Mouse (Mus musculus) CH12.LX (cell line): Measurements from ENCODE around the gene Xrcc4. TPM values are rescaled to one million over a fixed set of nuclear protein-coding genes. Genes with fewer than 3 reads are reported as not detected.

Experiments
- DNase-seq: peaks from one replicate; pipeline ENCODE4 v3.0.0-alpha.2; 2013; ENCODE audit errors: extremely low read depth
- H3K27ac ChIP-seq: 2 replicates; pipeline ENCODE4 v1.5.1; 2012; ENCODE audit warnings: low read depth, mild to moderate bottlenecking, control low read depth, moderate library complexity; ENCODE audit not compliant: insufficient read depth
- H3K27me3 ChIP-seq: replicated peaks from 2 replicates; pipeline ENCODE3; 2012; ENCODE audit warnings: inconsistent platforms
- H3K36me3 ChIP-seq, 2 experiments: replicated peaks in 1 of 2; 2 replicates each; pipeline versions ENCODE3 to v1.6.1; 2012; ENCODE audit warnings: inconsistent platforms in 1 of 2, low read length in 1 of 2, mild to moderate bottlenecking in 1 of 2, mixed read lengths in 1 of 2, moderate library complexity in 1 of 2; ENCODE audit not compliant: control insufficient read depth in 1 of 2, insufficient read depth in 1 of 2
- H3K4me1 ChIP-seq, 2 experiments: 2 replicates each; pipeline ENCODE4 v1.6.1; 2012; ENCODE audit warnings: inconsistent platforms in 1 of 2, moderate library complexity in 1 of 2; ENCODE audit not compliant: insufficient read depth in 2 of 2, control insufficient read depth in 1 of 2
- H3K4me2 ChIP-seq: 2 replicates; pipeline ENCODE4 v1.6.1; 2012; ENCODE audit warnings: low read depth, mild to moderate bottlenecking, control low read depth; ENCODE audit not compliant: poor library complexity, insufficient read depth, severe bottlenecking
- H3K4me3 ChIP-seq, 3 experiments: fragments of 150-350 bp in 1 of 3; sonication (generic) in 1 of 3; replicated peaks in 1 of 3; 2 replicates each; pipeline versions ENCODE3 to v1.5.1; 2011 to 2012; ENCODE audit warnings: low read depth in 2 of 3, low read length in 2 of 3, mild to moderate bottlenecking in 2 of 3, moderate library complexity in 2 of 3, control low read depth in 1 of 3, improper control_type of control experiment in 1 of 3, inconsistent platforms in 1 of 3, mixed read lengths in 1 of 3; ENCODE audit not compliant: poor library complexity in 1 of 3
- H3K79me2 ChIP-seq: replicated peaks from 2 replicates; pipeline ENCODE4 v1.6.1; 2012; ENCODE audit warnings: mild to moderate bottlenecking, moderate library complexity; ENCODE audit not compliant: control insufficient read depth, poor library complexity, insufficient read depth, severe bottlenecking; ENCODE audit errors: extremely low read depth
- H3K9ac ChIP-seq: 2 replicates; pipeline ENCODE4 v1.6.1; 2012; ENCODE audit warnings: low read depth, mild to moderate bottlenecking, control low read depth, moderate library complexity; ENCODE audit not compliant: insufficient read depth
- H3K9me3 ChIP-seq: replicated peaks from 2 replicates; pipeline ENCODE3; 2012; ENCODE audit warnings: low read length, inconsistent platforms, mixed read lengths
- CHD2 ChIP-seq: IDR thresholded peaks from 2 replicates; pipeline ENCODE4 v1.6.1; 2011; ENCODE audit warnings: low read length, improper control_type of control experiment
- HCFC1 ChIP-seq: IDR thresholded peaks from 2 replicates; pipeline ENCODE4 v1.6.1; 2012; ENCODE audit warnings: low read depth, mild to moderate bottlenecking, inconsistent platforms, low read length, improper control_type of control experiment
- IRF4 ChIP-seq: IDR thresholded peaks from 2 replicates; pipeline ENCODE4 v1.6.1; 2014; ENCODE audit warnings: low read depth, mild to moderate bottlenecking, inconsistent platforms, low read length, improper control_type of control experiment
- JUN ChIP-seq: IDR thresholded peaks from 2 replicates; pipeline ENCODE4 v1.6.1; 2011; ENCODE audit warnings: low read depth, mild to moderate bottlenecking, low read length, improper control_type of control experiment, moderate library complexity; ENCODE audit not compliant: insufficient read depth
- MAFK ChIP-seq: IDR thresholded peaks from 2 replicates; pipeline ENCODE4 v1.6.1; 2011; ENCODE audit warnings: low read length, improper control_type of control experiment; ENCODE audit not compliant: insufficient replicate concordance
- MAX ChIP-seq: IDR thresholded peaks from 2 replicates; pipeline ENCODE4 v1.6.1; 2011; ENCODE audit warnings: low read length, improper control_type of control experiment
- MAZ ChIP-seq: IDR thresholded peaks from 2 replicates; pipeline ENCODE4 v1.6.1; 2012; ENCODE audit warnings: low read depth, mild to moderate bottlenecking, inconsistent platforms, low read length, improper control_type of control experiment, moderate library complexity
- MYC ChIP-seq: IDR thresholded peaks from 2 replicates; pipeline ENCODE4 v1.6.1; 2011; ENCODE audit warnings: low read depth, mild to moderate bottlenecking, improper control_type of control experiment, low read length
- PAX5 ChIP-seq: IDR thresholded peaks from 2 replicates; pipeline ENCODE4 v1.6.1; 2012; ENCODE audit warnings: low read length, inconsistent platforms, mixed read lengths
- POLR2A ChIP-seq: IDR thresholded peaks from 2 replicates; pipeline ENCODE4 v1.6.1; 2011; ENCODE audit warnings: low read depth, mild to moderate bottlenecking, improper control_type of control experiment, low read length
- SMC3 ChIP-seq: IDR thresholded peaks from 2 replicates; pipeline ENCODE4 v1.6.1; 2011; ENCODE audit warnings: low read depth, low read length, improper control_type of control experiment
- TBP ChIP-seq: conservative IDR thresholded peaks from 2 replicates; pipeline ENCODE4 v1.6.1; 2011; ENCODE audit warnings: low read depth, low read length, improper control_type of control experiment
- USF2 ChIP-seq: conservative IDR thresholded peaks from 2 replicates; pipeline ENCODE4 v1.6.1; 2011; ENCODE audit warnings: low read depth, low read length, improper control_type of control experiment
- ZKSCAN1 ChIP-seq: IDR thresholded peaks from 2 replicates; pipeline ENCODE4 v1.6.1; 2012; ENCODE audit warnings: low read depth, inconsistent platforms, low read length, improper control_type of control experiment, borderline replicate concordance
- ZNF384 ChIP-seq: IDR thresholded peaks from 2 replicates; pipeline ENCODE4 v1.6.1; 2012; ENCODE audit warnings: low read depth, low read length, improper control_type of control experiment, inconsistent platforms
- dilution Hi-C: fragments of 300-500 bp; cut with MboI; formaldehyde crosslinking; loops from 2 replicates; pipeline ENCODE4 v1.14.3; 2020; ENCODE audit warnings: low sequenced_read_pairs; ENCODE audit not compliant: extremely low pct_unique_long_range_greater_than_20kb, extremely low pct_ligation_motif_present
- in situ Hi-C: fragments of 300-500 bp; cut with MboI; formaldehyde crosslinking; loops from 3 replicates; pipeline ENCODE4 v1.14.3; 2019; ENCODE audit warnings: low sequenced_read_pairs, low pct_ligation_motif_present, low pct_unique_long_range_greater_than_20kb, mixed read lengths
- polyA plus RNA-seq: library from polyadenylated mRNA; unstranded; fragments of >175 nt; gene quantifications from 2 replicates; pipeline ENCODE4 v1.2.1, GENCODE M21; 2012; ENCODE audit warnings: low read depth; ENCODE audit not compliant: insufficient read length
- total RNA-seq, 2 experiments: library from RNA; depleted of rRNA; stranded (reverse); fragments of 300-350 nt in 1 of 2; fragments of >200 nt in 1 of 2; gene quantifications; 2 replicates each; pipeline ENCODE4 v1.2.3; 2012 to 2014

Xrcc4 gene
- total and polyA plus RNA-seq, 3 experiments: 6.2 to 19.6 (median 10.0) TPM

- H3K4me1 ChIP-seq: peaks cover 0 to 8% of the 10 kb centered on the region in 2 experiments; a peak in 1 of 4 replicates
- no peaks in the 10 kb centered on the region for H3K9me3 ChIP-seq
- no peak overlapping the region for H3K9ac ChIP-seq
- H3K36me3 ChIP-seq: peaks cover 0 to 4% of the 10 kb centered on the region in 2 experiments
- DNase-seq: no peak
- TF ChIP-seq MAZ (no peak), USF2 (no peak), MAX (no peak), CHD2 (no peak), ZNF384 (no peak), IRF4 (no peak), MYC (no peak), JUN (no peak), POLR2A (no peak), MAFK (no peak)
- H3K4me2 ChIP-seq: no peak overlapping the region
- H3K4me3 ChIP-seq: no peak overlapping the region
- no peaks in the 10 kb centered on the region for H3K79me2 ChIP-seq
- in situ Hi-C loops: no loop called here
- no peaks in the 10 kb centered on the region for H3K27me3 ChIP-seq
- H3K27ac ChIP-seq: no peak overlapping the region
- dilution Hi-C loops: no loop called here
These were observed 175.1 kb downstream of the Xrcc4 start for GRCm38 (mm10) chr13:89914332-89914731.

GRCm38 (mm10) chr13:89913891-89914290, 175.5 kb downstream of the Xrcc4 start:
- Histone ChIP-seq H3K9me3 (no peaks in the 10 kb centered on the region), H3K27me3 (no peaks in the 10 kb centered on the region), H3K4me1 (peaks cover 0 to 8% of the 10 kb centered on the region in 2 experiments; a peak in 1 of 4 replicates), H3K27ac (no peak overlapping the region), H3K79me2 (no peaks in the 10 kb centered on the region), H3K4me3 (no peak overlapping the region), H3K9ac (no peak overlapping the region), H3K4me2 (no peak overlapping the region)
- dilution Hi-C loops: no loop called here
- TF ChIP-seq TBP (no peak), PAX5 (no peak)
- TF ChIP-seq, all 38 proteins: peak for 0
- peaks cover 0 to 4% of the 10 kb centered on the region in 2 experiments for H3K36me3 ChIP-seq
- in situ Hi-C loops: no loop called here
- no peak for DNase-seq

- no peak overlapping the region for H3K4me2 ChIP-seq
- no peaks in the 10 kb centered on the region for H3K4me1 ChIP-seq
- H3K9me3 ChIP-seq: no peaks in the 10 kb centered on the region
- no peaks in the 10 kb centered on the region for H3K79me2 ChIP-seq
- H3K27ac ChIP-seq: no peak overlapping the region
- dilution Hi-C loops: no loop called here
- DNase-seq: no peak
- H3K9ac ChIP-seq: no peak overlapping the region
- no peaks in the 10 kb centered on the region for H3K27me3 ChIP-seq
- no peak overlapping the region for H3K4me3 ChIP-seq
- TF ChIP-seq SMC3 (no peak), HCFC1 (no peak), JUN (no peak), ZKSCAN1 (no peak)
- in situ Hi-C loops: no loop called here
- peaks cover 0 to under 1% of the 10 kb centered on the region in 2 experiments for H3K36me3 ChIP-seq
These were observed 183.3 kb downstream of the Xrcc4 start for GRCm38 (mm10) chr13:89906120-89906519.
